Mouse (Mus musculus) heart, adult 2 months (tissue): ENCODE results near the gene Cdc42ep2. TPM values are rescaled to one million over a fixed set of nuclear protein-coding genes. Genes with fewer than 3 reads are reported as not detected.

Experiments
- DNase-seq, 2 experiments: peaks; one replicate each; pipeline ENCODE4 v3.0.0; 2021
- H3K27ac ChIP-seq: fragments of 200-600 bp; 2 replicates; pipeline ENCODE4 v1.8.1; 2022
- H3K27me3 ChIP-seq: fragments of 200-500 bp; 2 replicates; pipeline ENCODE4 v1.6.1; 2012; ENCODE audit warnings: mild to moderate bottlenecking, low read length, inconsistent platforms, mixed read lengths; ENCODE audit not compliant: control insufficient read depth, insufficient read depth
- H3K36me3 ChIP-seq: fragments of 200-500 bp; 2 replicates; pipeline ENCODE4 v1.6.1; 2012; ENCODE audit warnings: low read length, inconsistent platforms; ENCODE audit not compliant: control insufficient read depth, insufficient read depth
- H3K4me1 ChIP-seq: fragments of 200-500 bp; 2 replicates; pipeline ENCODE4 v1.6.1; 2011; ENCODE audit warnings: low read length; ENCODE audit not compliant: control insufficient read depth, insufficient read depth
- H3K4me3 ChIP-seq: fragments of 200-600 bp; 2 replicates; pipeline ENCODE4 v1.8.1; 2022
- H3K79me2 ChIP-seq: fragments of 200-500 bp; replicated peaks from 2 replicates; pipeline ENCODE4 v1.6.1; 2012; ENCODE audit warnings: mild to moderate bottlenecking, inconsistent platforms, low read length, moderate library complexity, mixed read lengths; ENCODE audit not compliant: control insufficient read depth, insufficient read depth
- H3K9ac ChIP-seq: fragments of 200-500 bp; 2 replicates; pipeline ENCODE4 v1.6.1; 2012; ENCODE audit warnings: low read depth, mild to moderate bottlenecking, control low read depth, inconsistent platforms, low read length, mixed read lengths
- CTCF ChIP-seq: fragments of 200-600 bp; IDR thresholded peaks from 2 replicates; pipeline ENCODE4 v1.8.1; 2022; ENCODE audit warnings: antibody characterized with exemption, mild to moderate bottlenecking, moderate library complexity
- EP300 ChIP-seq: fragments of 200-500 bp; IDR thresholded peaks from 2 replicates; pipeline ENCODE4 v1.6.1; 2011; ENCODE audit warnings: low read depth, low read length, control low read depth; ENCODE audit not compliant: insufficient read depth
- POLR2A ChIP-seq: fragments of 200-500 bp; IDR thresholded peaks from 2 replicates; pipeline ENCODE4 v1.6.1; 2011; ENCODE audit warnings: mild to moderate bottlenecking, low read depth, low read length, control low read depth; ENCODE audit not compliant: insufficient read depth
- WGBS: fragments of 180-500 bp; shearing (Covaris S2); methylation state at CpG from one replicate; pipeline ENCODE4 v1.1.7; 2018; 5-methylcytosine and 5-hydroxymethylcytosine counted together
- intact Hi-C: fragments of 180-260 bp; cut with DNase I; formaldehyde crosslinking; loops from one replicate; pipeline ENCODE4 v1.15.1; 2025
- polyA plus RNA-seq: library from polyadenylated mRNA; depleted of rRNA; stranded (reverse); fragments of >200 nt; gene quantifications from 2 replicates; pipeline ENCODE4 v1.2.3, GENCODE M21; 2012
- total RNA-seq, 2 experiments: library from RNA; stranded (reverse); gene quantifications; 2 replicates each; pipeline ENCODE4 v1.2.3; 2021

Cdc42ep2 gene
- total and polyA plus RNA-seq, 3 experiments = 8.0 to 11.7 (median 8.4) TPM

DNA sequence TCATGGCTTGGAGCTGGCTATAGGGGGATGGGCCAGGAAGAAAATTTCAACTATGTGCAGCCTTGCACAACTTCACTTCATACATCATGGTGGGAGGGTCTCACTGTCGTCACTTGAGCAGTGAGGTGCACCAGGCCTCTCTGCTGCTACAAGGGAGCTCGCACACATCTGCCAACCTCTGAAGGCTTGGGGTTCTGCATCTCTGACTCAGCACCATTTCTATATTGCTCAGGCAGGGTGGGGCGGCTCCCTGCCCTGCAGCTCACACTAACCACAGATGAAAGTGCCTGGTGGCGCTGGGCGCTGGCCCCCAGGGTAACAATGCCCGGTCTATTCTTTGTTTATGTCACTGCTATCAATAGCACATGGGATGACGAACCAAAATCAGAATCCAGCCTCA is 20.4 kb upstream of the Cdc42ep2 start:
- Histone ChIP-seq H3K79me2 (no peaks in the 10 kb centered on the region), H3K27ac (peak overlapping the region; percentile 59), H3K4me3 (no peak overlapping the region), H3K36me3 (0 out of 2 replicates have a peak, but pooled peaks cover 2% of the 10 kb centered on the region), H3K4me1 (peaks cover 26% of the 10 kb centered on the region), H3K27me3 (no peaks in the 10 kb centered on the region), H3K9ac (no peak overlapping the region)
- WGBS = 52% methylated on average over 7 of the region's 7 CpGs
- peak; percentile 46 to 59 for DNase-seq
- TF ChIP-seq POLR2A (no peak), EP300 (no peak), CTCF (no peak)
- intact Hi-C loops = no loop called here

DNA sequence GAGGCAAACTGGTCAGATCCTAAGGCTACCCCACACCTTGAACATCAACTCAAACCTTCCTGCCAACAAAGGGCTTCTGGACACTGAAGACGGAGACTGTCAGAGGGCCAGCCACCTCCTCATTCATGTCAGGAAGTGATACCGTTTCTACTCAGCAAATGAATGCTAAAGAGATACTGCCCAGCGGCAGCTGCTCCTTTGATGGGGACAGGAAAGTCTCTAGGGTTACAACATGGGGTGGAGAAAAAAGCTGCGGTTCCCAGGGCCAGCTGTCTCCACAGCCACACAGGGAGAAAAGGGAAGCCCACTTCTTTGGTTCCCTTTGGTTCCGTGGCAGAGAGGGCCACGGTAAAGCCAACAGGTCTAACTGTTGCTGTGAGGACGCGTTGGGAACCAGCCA is 19.5 kb upstream of the Cdc42ep2 start:
- no peak for DNase-seq
- 0 out of 2 replicates have a peak, but pooled peaks cover 2% of the 10 kb centered on the region for H3K36me3 ChIP-seq
- H3K4me1 ChIP-seq = peaks cover 31% of the 10 kb centered on the region
- 33% methylated on average over 8 of the region's 8 CpGs for WGBS
- TF ChIP-seq POLR2A (no peak), EP300 (no peak), CTCF (no peak)
- H3K4me3 ChIP-seq = no peak overlapping the region
- no peaks in the 10 kb centered on the region for H3K27me3 ChIP-seq
- H3K79me2 ChIP-seq = no peaks in the 10 kb centered on the region
- H3K27ac ChIP-seq = no peak overlapping the region; the same call in 1 of the 2 replicates
- intact Hi-C loops = no loop called here
- no peak overlapping the region for H3K9ac ChIP-seq

DNA sequence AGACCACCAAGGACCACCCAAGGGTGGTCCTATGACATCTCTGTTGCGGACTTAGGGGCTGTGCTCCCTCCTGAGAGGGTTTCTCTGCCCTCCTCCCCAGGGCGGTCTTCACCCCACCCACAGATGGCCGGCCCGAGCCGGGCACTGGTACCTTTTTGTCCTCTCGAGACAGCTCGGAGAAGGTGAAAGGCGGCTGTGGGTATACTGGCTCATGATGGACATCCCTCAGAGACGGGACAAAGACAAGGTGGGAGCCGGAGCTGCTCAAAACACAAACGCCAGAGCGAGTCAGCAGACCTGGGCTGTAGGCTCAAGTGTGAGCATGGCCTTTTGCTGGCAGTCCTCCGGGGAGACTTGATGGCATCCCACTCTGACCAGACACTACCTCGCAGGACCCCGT is 18.8 kb upstream of the Cdc42ep2 start:
- 93% methylated on average over 15 of the region's 15 CpGs for WGBS
- no peak for DNase-seq
- H3K36me3 ChIP-seq = 0 out of 2 replicates have a peak, but pooled peaks cover 2% of the 10 kb centered on the region
- no peak overlapping the region for H3K27ac ChIP-seq
- intact Hi-C loops = no loop called here
- H3K9ac ChIP-seq = no peak overlapping the region
- no peak overlapping the region for H3K4me3 ChIP-seq
- TF ChIP-seq EP300 = no peak
- no peak for TF ChIP-seq POLR2A
- no peak for TF ChIP-seq CTCF
- no peaks in the 10 kb centered on the region for H3K79me2 ChIP-seq
- peaks cover 31% of the 10 kb centered on the region for H3K4me1 ChIP-seq
- H3K27me3 ChIP-seq = no peaks in the 10 kb centered on the region

GRCm38 (mm10) chr19:5942581-5942980 is 18.0 kb upstream of the Cdc42ep2 start:
- H3K4me1 ChIP-seq = peaks cover 37% of the 10 kb centered on the region
- 49% methylated on average over 7 of the region's 7 CpGs for WGBS
- TF ChIP-seq EP300 (no peak), POLR2A (no peak), CTCF (no peak)

GRCm38 (mm10) chr19:5940656-5941055 is 16.0 kb upstream of the Cdc42ep2 start:
- intact Hi-C loops = loop anchor here (1.0 to 2.0 kb wide), 2 partner anchors 12 to 16 kb away; partner anchors contain the start of gene Cdc42ep2
- H3K27ac ChIP-seq = peak overlapping the region; percentile 73
- H3K36me3 ChIP-seq = no peaks in the 10 kb centered on the region
- no peak overlapping the region for H3K9ac ChIP-seq
- no peaks in the 10 kb centered on the region for H3K79me2 ChIP-seq
- H3K4me3 ChIP-seq = no peak overlapping the region
- H3K4me1 ChIP-seq = peaks cover 36% of the 10 kb centered on the region
- H3K27me3 ChIP-seq = no peaks in the 10 kb centered on the region
- TF ChIP-seq EP300 (no peak), CTCF (no peak), POLR2A (no peak)
- DNase-seq = no peak
- 58% methylated on average over 10 of the region's 10 CpGs for WGBS

More at GRCm38 (mm10) chr19:5942581-5942980, 18.0 kb upstream of the Cdc42ep2 start:
- 0 out of 2 replicates have a peak, but pooled peaks cover 2% of the 10 kb centered on the region for H3K36me3 ChIP-seq
- intact Hi-C loops = no loop called here
- H3K9ac ChIP-seq = no peak overlapping the region
- DNase-seq = no peak
- H3K79me2 ChIP-seq = no peaks in the 10 kb centered on the region
- no peak overlapping the region for H3K27ac ChIP-seq
- H3K27me3 ChIP-seq = no peaks in the 10 kb centered on the region
- H3K4me3 ChIP-seq = no peak overlapping the region

GRCm38 (mm10) chr19:5940173-5940572 is 15.6 kb upstream of the Cdc42ep2 start:
- Histone ChIP-seq H3K36me3 (no peaks in the 10 kb centered on the region), H3K9ac (peak overlapping the region; percentile 3; the same call in 1 of the 2 replicates), H3K27me3 (no peaks in the 10 kb centered on the region), H3K4me3 (no peak overlapping the region), H3K79me2 (no peaks in the 10 kb centered on the region), H3K4me1 (peaks cover 36% of the 10 kb centered on the region), H3K27ac (peak overlapping the region; percentile 73)
- TF ChIP-seq EP300 (peak; percentile 82; the same call in 1 of the 2 replicates), POLR2A (peak; percentile 48; the same call in 1 of the 2 replicates), CTCF (no peak)
- DNase-seq = peak; percentile 82 to 87
- intact Hi-C loops = loop anchor here (1.0 to 2.0 kb wide), 2 partner anchors 12 to 15 kb away; partner anchors contain the start of gene Cdc42ep2
- WGBS = 36% methylated on average over 4 of the region's 4 CpGs
